Mouse (Mus musculus): ENCODE measurements around the gene Ank.
"Not testable (repeated sequence)": the region's sequence is repeated elsewhere in the genome, so short reads cannot be mapped to it uniquely, and the experiment has no call there.

Gene Ank

GRCm38 (mm10) chr15:27466131-27467080, at the start of gene Ank:
Gene Ank (plus strand): TSS chr15:27466677.
- DNase-seq: peak; percentile 82

- no peak for DNase-seq
Measured at GRCm38 (mm10) chr15:27418566-27419331, 47.7 kb upstream of the Ank start.

- no peak for DNase-seq
Measured at GRCm38 (mm10) chr15:27421531-27421930, 44.9 kb upstream of the Ank start.

- no peak for DNase-seq
Measured at GRCm38 (mm10) chr15:27427581-27427980, 38.9 kb upstream of the Ank start.

GRCm38 (mm10) chr15:27430241-27430640, 36.2 kb upstream of the Ank start:
- no peak for DNase-seq

GRCm38 (mm10) chr15:27432851-27433615, 33.4 kb upstream of the Ank start:
- no peak for DNase-seq

- no peak for DNase-seq
Measured at GRCm38 (mm10) chr15:27435409-27435808, 31.1 kb upstream of the Ank start.

GRCm38 (mm10) chr15:27436194-27436593, 30.3 kb upstream of the Ank start:
- no peak for DNase-seq

GRCm38 (mm10) chr15:27441053-27441452, 25.4 kb upstream of the Ank start:
- DNase-seq: no peak

GRCm38 (mm10) chr15:27441529-27441928, 24.9 kb upstream of the Ank start:
- no peak for DNase-seq

GRCm38 (mm10) chr15:27441951-27442350, 24.5 kb upstream of the Ank start:
- no peak for DNase-seq

- DNase-seq: no peak
Measured at GRCm38 (mm10) chr15:27444772-27445347, 21.6 kb upstream of the Ank start.

GRCm38 (mm10) chr15:27450689-27451088, 15.8 kb upstream of the Ank start:
- DNase-seq: no peak

- no peak for DNase-seq
Measured at GRCm38 (mm10) chr15:27451760-27452159, 14.7 kb upstream of the Ank start.

GRCm38 (mm10) chr15:27452496-27452895, 14.0 kb upstream of the Ank start:
- no peak for DNase-seq

GRCm38 (mm10) chr15:27457001-27457400, 9.5 kb upstream of the Ank start:
- no peak for DNase-seq

GRCm38 (mm10) chr15:27459781-27460180, 6.7 kb upstream of the Ank start:
- DNase-seq: not testable (repeated sequence)

- DNase-seq: no peak
Measured at GRCm38 (mm10) chr15:27461336-27462245, 4.9 kb upstream of the Ank start.

- DNase-seq: no peak
Measured at GRCm38 (mm10) chr15:27463876-27464275, 2.6 kb upstream of the Ank start.

GRCm38 (mm10) chr15:27465391-27466005, 979 bp upstream of the Ank start:
- DNase-seq: peak; percentile 63

GRCm38 (mm10) chr15:27467081-27467491, 609 bp downstream of the Ank start:
- DNase-seq: no peak
